Mouse (Mus musculus): ENCODE results near the gene Trhr2.

DNA sequence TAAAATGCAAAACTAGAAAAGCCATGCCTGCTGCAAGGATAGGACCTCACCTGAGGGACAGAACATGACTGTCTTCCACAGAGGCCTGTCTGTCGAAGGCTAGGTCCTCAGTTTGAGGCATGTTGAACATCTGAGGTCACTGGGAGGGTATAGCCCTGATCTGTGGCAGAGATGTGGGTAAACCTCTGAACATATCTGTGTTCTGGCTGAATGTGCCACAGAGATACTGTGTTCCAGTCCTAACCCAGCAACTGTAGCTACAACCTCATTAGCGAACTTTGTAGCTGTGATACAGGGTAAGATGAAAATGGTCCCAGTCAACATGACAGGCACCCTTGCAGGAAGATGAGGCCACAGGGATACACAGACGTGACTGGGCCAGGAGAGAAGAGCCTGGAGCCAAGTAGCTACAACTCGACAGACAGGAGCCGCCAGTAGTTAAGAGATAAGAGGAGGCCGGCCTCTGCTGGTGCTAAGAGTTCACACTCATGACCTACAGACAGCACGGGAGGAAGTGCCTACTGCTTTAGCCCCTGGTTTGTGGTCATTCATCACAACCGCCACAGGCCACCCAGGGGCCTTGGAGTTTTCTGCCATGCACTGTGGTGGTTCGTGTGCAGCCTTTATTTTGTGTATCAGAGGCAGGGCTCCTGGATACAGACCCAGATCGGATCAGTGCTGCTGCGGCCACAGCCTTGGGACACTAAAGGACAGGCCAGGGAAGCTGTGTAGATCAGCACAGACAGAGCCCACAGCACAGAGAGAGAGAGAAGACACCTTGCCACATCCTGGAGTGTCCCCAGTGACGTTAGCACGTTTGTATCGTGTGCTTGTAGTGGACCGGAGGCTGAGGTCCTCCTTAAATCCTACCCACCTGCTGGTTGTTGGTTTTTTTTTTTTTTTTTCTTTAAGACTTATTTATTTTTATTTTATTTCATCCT is 10.9 kb downstream of the Trhr2 start:
- TF ChIP-seq ZC3H11A (IDR thresholded peaks at IDR 0.05; ENCODE audit: borderline replicate concordance, low read depth, low read length) (no peak), HCFC1 (IDR thresholded peaks at IDR 0.05; ENCODE audit: borderline replicate concordance, insufficient read depth, low read length) (no peak)

Measured in ES-E14 (cell line).